Mouse (Mus musculus) heart, postnatal 36 days (tissue): ENCODE data around the gene Btk. TPM values are rescaled to one million over a fixed set of nuclear protein-coding genes. Genes with fewer than 3 reads are reported as not detected.

Experiments
- DNase-seq, 2 experiments: peaks; one replicate each; pipeline ENCODE4 v3.0.0; 2021 to 2022
- intact Hi-C: fragments of 180-260 bp; cut with DNase I; formaldehyde crosslinking; loops from one replicate; pipeline ENCODE4 v1.15.1; 2025
- total RNA-seq, 2 experiments: library from RNA; stranded (reverse); gene quantifications; 2 replicates each; pipeline ENCODE4 v1.2.3; 2021

The Btk gene
- total RNA-seq, 2 experiments from 2014 or later, result 1.1 to 1.3 TPM

GRCm38 (mm10) chrX:134500651-134501050, 82.7 kb downstream of the Btk start:
- intact Hi-C loops, result no loop called here
- DNase-seq, result no peak

Other genes with a start within 250 kb of the Btk start
- gene Drp2, start 179.0 kb downstream of the Btk start, total RNA-seq, result under 1 TPM; 0.22 to 0.27 TPM
- gene Taf7l, start 107.1 kb downstream of the Btk start, total RNA-seq, result not detected
- gene Timm8a1, start 41.7 kb downstream of the Btk start, total RNA-seq, result 10 to 100 TPM; 20.7 to 20.8 TPM
- 100 to 1,000 TPM in 1 of 2 experiments, 10 to 100 TPM in 1; 99.3 to 127 TPM for gene Rpl36a, start 2.1 kb upstream of the Btk start, total RNA-seq
- 1 to 10 TPM; 1.4 to 1.9 TPM for gene Gla, start 17.6 kb upstream of the Btk start, total RNA-seq
- gene Hnrnph2, start 17.6 kb upstream of the Btk start, total RNA-seq, result 10 to 100 TPM; 66.8 to 71.8 TPM
- 1 to 10 TPM; 7.6 to 8.8 TPM for gene Armcx4, start 102.9 kb upstream of the Btk start, total RNA-seq
- 1 to 10 TPM; 4.9 to 6.4 TPM for gene Armcx1, start 134.4 kb upstream of the Btk start, total RNA-seq
- 1 to 10 TPM in 1 of 2 experiments, under 1 TPM in 1; 0.60 to 1.1 TPM for gene Armcx6, start 167.8 kb upstream of the Btk start, total RNA-seq
- 10 to 100 TPM; 18.6 to 19.3 TPM for gene Armcx3, start 173.0 kb upstream of the Btk start, total RNA-seq
- 1 to 10 TPM; 6.7 to 7.4 TPM for gene Armcx2, start 225.7 kb upstream of the Btk start, total RNA-seq